30 mouse cellular contexts compared by ENCODE assay signal in genomic region chr9:79960453-79960852, GRCm38 (mm10). TPM values are rescaled to one million over a fixed set of nuclear protein-coding genes. Genes with fewer than 3 reads are reported as not detected.
A peak's percentile ranks its signal among the peaks of the same experiment; 100 is the strongest.
DNase-seq lines count a peak whose midpoint lies in the region; ATAC-seq and TF ChIP-seq lines count a peak whose summit lies in the region.
"Had no signal": no experiment of that assay in that cellular context is flagged by ENCODE, and none has a peak within 500 bp of the region (broad histone marks: within the 10 kb centered on the region; RNA-seq: fewer than 3 reads in every experiment).

No protein-coding gene starts in this region.

- peak overlapping the region; percentile 42; the same call in 1 of the 2 replicates for H3K4me2 ChIP-seq in midbrain, postnatal 0 days (ENCODE audit: low read depth, low read length, poor library complexity, severe bottlenecking)
- H3K4me2 ChIP-seq: embryonic facial prominence, embryonic 13.5 days; forebrain, embryonic 12.5 days; forebrain, embryonic 15.5 days had no signal

- no peaks in the 10 kb centered on the region for H3K36me3 ChIP-seq in midbrain, postnatal 0 days (ENCODE audit: insufficient read depth, low read length)
- H3K36me3 ChIP-seq in midbrain, embryonic 10.5 days = no peaks in the 10 kb centered on the region
- H3K36me3 ChIP-seq: embryonic facial prominence, embryonic 10.5 days; embryonic facial prominence, embryonic 13.5 days; forebrain, embryonic 12.5 days; forebrain, embryonic 15.5 days; G1E had no signal

- no peaks in the 10 kb centered on the region for H3K9me3 ChIP-seq in midbrain, postnatal 0 days (ENCODE audit: low read length)
- no peaks in the 10 kb centered on the region for H3K9me3 ChIP-seq in midbrain, embryonic 10.5 days (replicated peaks)
- H3K9me3 ChIP-seq: embryonic facial prominence, embryonic 10.5 days; embryonic facial prominence, embryonic 13.5 days; forebrain, embryonic 12.5 days; forebrain, embryonic 15.5 days; G1E; heart, embryonic 13.5 days had no signal

- intact Hi-C loops in left cerebral cortex, postnatal 25 days (cut with DNase I) = no loop called here

- no peak overlapping the region for H3K27ac ChIP-seq in midbrain, postnatal 0 days (ENCODE audit: low read depth, low read length)
- H3K27ac ChIP-seq in midbrain, embryonic 10.5 days (replicated peaks) = no peak overlapping the region
- H3K27ac ChIP-seq: embryonic facial prominence, embryonic 10.5 days; embryonic facial prominence, embryonic 13.5 days; forebrain, embryonic 12.5 days; forebrain, embryonic 15.5 days; hindbrain, embryonic 14.5 days; hindbrain, postnatal 0 days had no signal

- no peak for TF ChIP-seq CTCF in midbrain, postnatal 0 days (IDR thresholded peaks at IDR 0.05)

- H3K4me1 ChIP-seq in midbrain, postnatal 0 days (ENCODE audit: insufficient read depth, low read length) = no peaks in the 10 kb centered on the region
- H3K4me1 ChIP-seq in midbrain, embryonic 10.5 days = peaks cover 7% of the 10 kb centered on the region

- ATAC-seq in midbrain, postnatal 0 days (ENCODE audit: low FRiP score) = no peak
- ATAC-seq in megakaryocyte, adult 5-6 weeks (ENCODE audit: poor library complexity, severe bottlenecking) = peak; percentile 96
- ATAC-seq: inflammation-experienced regulatory T-cells, adult 6 months; intestine, embryonic 16.5 days; Patski had no signal

- H3K9ac ChIP-seq in midbrain, postnatal 0 days (replicated peaks; ENCODE audit: low read length, poor library complexity, severe bottlenecking) = no peak overlapping the region
- H3K9ac ChIP-seq: embryonic facial prominence, embryonic 13.5 days; forebrain, embryonic 12.5 days; forebrain, embryonic 15.5 days; hindbrain, embryonic 14.5 days had no signal

- no peaks in the 10 kb centered on the region for H3K27me3 ChIP-seq in midbrain, postnatal 0 days (ENCODE audit: insufficient read depth, low read length)
- H3K27me3 ChIP-seq in midbrain, embryonic 10.5 days (ENCODE audit: low read depth, poor library complexity, severe bottlenecking) = no peaks in the 10 kb centered on the region
- H3K27me3 ChIP-seq: CH12.LX; embryonic facial prominence, embryonic 13.5 days; forebrain, embryonic 12.5 days; forebrain, embryonic 15.5 days; heart, embryonic 13.5 days; Patski had no signal

- WGBS in midbrain, postnatal 0 days = 87% methylated on average over 6 of the region's 6 CpGs
- WGBS in midbrain, embryonic 10.5 days = 92% methylated on average over 6 of the region's 6 CpGs

- no peak overlapping the region for H3K4me3 ChIP-seq in midbrain, postnatal 0 days (ENCODE audit: low read depth, low read length)
- no peak overlapping the region for H3K4me3 ChIP-seq in midbrain, embryonic 10.5 days
- H3K4me3 ChIP-seq: embryonic facial prominence, embryonic 10.5 days; embryonic facial prominence, embryonic 13.5 days; erythroblast, embryonic 14.5 days; forebrain, embryonic 12.5 days; forebrain, embryonic 15.5 days; heart, embryonic 13.5 days had no signal

- DNase-seq in heart, adult 11 months = peak; percentile 79
- no peak for DNase-seq in heart, postnatal 4 days
- DNase-seq in midbrain, postnatal 0 days (ENCODE audit: low spot score) = no peak
- no peak for DNase-seq in midbrain, embryonic 10.5 days (ENCODE audit: low spot score)
- DNase-seq in left cerebral cortex, postnatal 25 days (ENCODE audit: low spot score in 2 of 2) = no peak
- DNase-seq in spleen, postnatal 14 days (ENCODE audit: low spot score in 2 of 2) = no peak
- DNase-seq: adrenal gland, postnatal 10 days; adrenal gland, postnatal 36 days; B cell, adult 2 months; cerebellum, adult 11 months; cerebellum, adult 2 months; cerebellum, adult 9-11 months; cerebellum, postnatal 25 days; embryo, embryonic 11 days; gastrocnemius, postnatal 25 days; heart, postnatal 36 days had no signal

RNA-seq across cellular contexts. Expression of gene Filip1, which starts 52.2 kb away (rescaled TPM):
- 100 to 1,000 TPM; 101 to 114 TPM for total RNA-seq in heart, postnatal 4 days (2021)
- total RNA-seq in midbrain, postnatal 0 days (2014; rRNA removed) = 3.1 and 4.3 TPM in 2 replicates
- 2.8 and 3.6 TPM in 2 replicates for polyA plus RNA-seq in midbrain, postnatal 0 days (2015; fragmentation: Nextera tagmentation; extraction: Ambion mirVana)
- polyA plus RNA-seq in midbrain, embryonic 10.5 days (2016; fragmentation: Nextera tagmentation; extraction: Ambion mirVana) = 8.3 and 10.4 TPM in 2 replicates
- 0.07 TPM in 1 of 2 replicates, not detected in the other for total RNA-seq in megakaryocyte, adult 5-6 weeks (2015)
- 0.11 and 0.94 TPM in 2 replicates for total RNA-seq in megakaryocyte, adult 5-6 weeks (2017)
- 10 to 100 TPM; 15.2 to 22.7 TPM for total RNA-seq in left cerebral cortex, postnatal 25 days (2021)
- polyA plus RNA-seq: erythroblast, embryonic 14.5 days; G1E; Patski had no signal

Comparison
In these comparisons a context has a peak if more than half of its experiments do, and no peak if none do; other contexts are left out.
1. RNA of gene Filip1, which starts 52.2 kb away (total RNA-seq): 101 to 114 TPM in heart, postnatal 4 days; 15.2 to 22.7 TPM in left cerebral cortex, postnatal 25 days, 3.1 to 4.3 TPM in midbrain, postnatal 0 days and 0.07 to 0.94 TPM in megakaryocyte, adult 5-6 weeks; every median in the first group is over 4 times any median in the second.